Mouse (Mus musculus) mesoderm, embryonic 11.5 days (tissue): ENCODE measurements at regions not wholly inside any gene's neighbourhood (a gene's known extent, or its start where the extent isn't known, plus 50 kb on each side); places are given as distances from the start of the nearest gene placed in this dataset.

ENCODE experiments used
- DNase-seq: peaks from one replicate; pipeline ENCODE4 v3.0.0-alpha.2; 2012; ENCODE audit warnings: low read depth, low spot score

- DNase-seq = peak; percentile 79
Measured at GRCm38 (mm10) chr15:84616880-84617279, 52.5 kb upstream of the Prr5 start.

- peak; percentile 88 for DNase-seq
Measured at GRCm38 (mm10) chr15:84613536-84614527, 55.6 kb upstream of the Prr5 start.

- no peak for DNase-seq
Measured at GRCm38 (mm10) chr15:84612961-84613360, 55.3 kb upstream of the Rtl6 start.

GRCm38 (mm10) chr15:84609825-84610442 is 52.3 kb upstream of the Rtl6 start:
- no peak for DNase-seq

- no peak for DNase-seq
Measured at GRCm38 (mm10) chr15:84609063-84609462, 51.4 kb upstream of the Rtl6 start.
